8 mouse cellular contexts compared by ENCODE assay signal in genomic region chr4:129621283-129621841, GRCm38 (mm10). TPM values are rescaled to one million over a fixed set of nuclear protein-coding genes. Genes with fewer than 3 reads are reported as not detected.
DNase-seq lines count a peak whose midpoint lies in the region; ATAC-seq and TF ChIP-seq lines count a peak whose summit lies in the region.
"Had no signal": no experiment of that assay in that cellular context is flagged by ENCODE, and none has a peak within 500 bp of the region (broad histone marks: within the 10 kb centered on the region; RNA-seq: fewer than 3 reads in every experiment).

No protein-coding gene starts in this region.

- H3K36me3 ChIP-seq in heart, embryonic 15.5 days, result peaks cover 5% of the 10 kb centered on the region
- no peaks in the 10 kb centered on the region for H3K36me3 ChIP-seq in forebrain, embryonic 11.5 days (ENCODE audit: control insufficient read depth, insufficient read depth, low read length)
- peaks cover 13% of the 10 kb centered on the region; the same call in 1 of the 2 replicates for H3K36me3 ChIP-seq in forebrain, postnatal 0 days (ENCODE audit: insufficient read depth)

- no peaks in the 10 kb centered on the region for H3K27me3 ChIP-seq in heart, embryonic 15.5 days
- no peaks in the 10 kb centered on the region for H3K27me3 ChIP-seq in forebrain, embryonic 11.5 days (ENCODE audit: control insufficient read depth, insufficient read depth, low read length)
- no peaks in the 10 kb centered on the region for H3K27me3 ChIP-seq in forebrain, postnatal 0 days (ENCODE audit: insufficient read depth, low read length)

- H3K4me3 ChIP-seq in heart, embryonic 15.5 days, result peak overlapping the region; percentile 9; the same call in 1 of the 2 replicates
- H3K4me3 ChIP-seq in forebrain, embryonic 11.5 days (ENCODE audit: low read depth, low read length), result no peak overlapping the region
- no peak overlapping the region for H3K4me3 ChIP-seq in forebrain, postnatal 0 days (ENCODE audit: low read depth, low read length)

- peak overlapping the region; percentile 32; the same call in 1 of the 2 replicates for H3K9ac ChIP-seq in heart, embryonic 15.5 days
- H3K9ac ChIP-seq in forebrain, embryonic 11.5 days (ENCODE audit: low read length), result no peak overlapping the region
- H3K9ac ChIP-seq in forebrain, postnatal 0 days, result no peak overlapping the region
- H3K9ac ChIP-seq: liver, embryonic 14.5 days had no signal

- no peaks in the 10 kb centered on the region for H3K9me3 ChIP-seq in heart, embryonic 15.5 days (replicated peaks)
- H3K9me3 ChIP-seq in forebrain, embryonic 11.5 days (ENCODE audit: control insufficient read depth, low read length), result no peaks in the 10 kb centered on the region
- no peaks in the 10 kb centered on the region for H3K9me3 ChIP-seq in forebrain, postnatal 0 days (ENCODE audit: low read length)

- peak overlapping the region; percentile 29 for H3K4me2 ChIP-seq in heart, embryonic 15.5 days
- H3K4me2 ChIP-seq in forebrain, embryonic 11.5 days (ENCODE audit: low read depth, low read length, severe bottlenecking), result no peak overlapping the region
- H3K4me2 ChIP-seq in forebrain, postnatal 0 days (ENCODE audit: low read depth), result no peak overlapping the region

- peaks cover 57% of the 10 kb centered on the region for H3K4me1 ChIP-seq in heart, embryonic 15.5 days (replicated peaks)
- H3K4me1 ChIP-seq in forebrain, embryonic 11.5 days (replicated peaks; ENCODE audit: control insufficient read depth, insufficient read depth, low read length), result peaks cover 31% of the 10 kb centered on the region
- peaks cover 30% of the 10 kb centered on the region for H3K4me1 ChIP-seq in forebrain, postnatal 0 days (ENCODE audit: insufficient read depth)

- WGBS in heart, embryonic 15.5 days, result 65% methylated on average over 8 of the region's 8 CpGs
- 88% methylated on average over 8 of the region's 8 CpGs for WGBS in forebrain, embryonic 11.5 days
- WGBS in forebrain, postnatal 0 days, result 88% methylated on average over 8 of the region's 8 CpGs

- TF ChIP-seq CTCF in forebrain, postnatal 0 days (IDR thresholded peaks at IDR 0.05; ENCODE audit: low read depth), result no peak

- H3K27ac ChIP-seq in heart, embryonic 15.5 days, result peak overlapping the region; percentile 78
- no peak overlapping the region for H3K27ac ChIP-seq in forebrain, embryonic 11.5 days (ENCODE audit: low read depth, low read length)
- H3K27ac ChIP-seq in forebrain, postnatal 0 days (ENCODE audit: low read depth, low read length), result no peak overlapping the region
- H3K27ac ChIP-seq: liver, embryonic 14.5 days had no signal

- 0 out of 2 replicates have a peak, but pooled peaks have one; percentile 8 for ATAC-seq in heart, embryonic 15.5 days (replicated peaks; ENCODE audit: insufficient number of reproducible peaks, insufficient read depth, low FRiP score, low read depth)
- no peak for ATAC-seq in forebrain, embryonic 11.5 days (replicated peaks; ENCODE audit: low FRiP score)
- ATAC-seq in forebrain, postnatal 0 days, result no peak

- DNase-seq in CD4-positive helper T cell, adult 2 months (ENCODE audit: low read depth, low spot score), result peak; percentile 63
- DNase-seq in adrenal gland, postnatal 36 days, result peak; percentile 42 to 56
- peak; percentile 46 to 68 for DNase-seq in kidney, postnatal 36 days
- no peak for DNase-seq in urinary bladder, adult 2 months (ENCODE audit: low spot score)
- no peak for DNase-seq in forebrain, embryonic 11.5 days (ENCODE audit: low spot score)
- DNase-seq in forebrain, postnatal 0 days, result no peak

RNA-seq across cellular contexts. Expression of gene Ccdc28b, which starts 2.4 kb away (rescaled TPM):
- total RNA-seq in adrenal gland, postnatal 36 days (2021), result 10 to 100 TPM; 32.8 to 34.2 TPM
- polyA plus RNA-seq in heart, embryonic 15.5 days (2015; fragmentation: Nextera tagmentation; extraction: Ambion mirVana), result 47.3 and 52.4 TPM in 2 replicates
- polyA plus RNA-seq in urinary bladder, adult 2 months (2012; rRNA removed), result 48.4 and 49.4 TPM in 2 replicates
- polyA plus RNA-seq in forebrain, embryonic 11.5 days (2014; fragmentation: Nextera tagmentation; extraction: Ambion mirVana), result 57.6 and 66.1 TPM in 2 replicates
- total RNA-seq in forebrain, postnatal 0 days (2014; rRNA removed), result 89.2 and 120 TPM in 2 replicates
- polyA plus RNA-seq in forebrain, postnatal 0 days (2015; fragmentation: Nextera tagmentation; extraction: Ambion mirVana), result 144 and 146 TPM in 2 replicates

RNA-seq across cellular contexts. Expression of gene Iqcc, which starts 2.5 kb away (rescaled TPM):
- total RNA-seq in adrenal gland, postnatal 36 days (2021), result 10 to 100 TPM; 26.2 to 28.0 TPM
- 19.0 and 22.9 TPM in 2 replicates for polyA plus RNA-seq in heart, embryonic 15.5 days (2015; fragmentation: Nextera tagmentation; extraction: Ambion mirVana)
- polyA plus RNA-seq in urinary bladder, adult 2 months (2012; rRNA removed), result 29.4 and 32.6 TPM in 2 replicates
- polyA plus RNA-seq in forebrain, embryonic 11.5 days (2014; fragmentation: Nextera tagmentation; extraction: Ambion mirVana), result 25.4 and 27.2 TPM in 2 replicates
- total RNA-seq in forebrain, postnatal 0 days (2014; rRNA removed), result 25.9 and 31.5 TPM in 2 replicates
- 21.4 and 24.7 TPM in 2 replicates for polyA plus RNA-seq in forebrain, postnatal 0 days (2015; fragmentation: Nextera tagmentation; extraction: Ambion mirVana)

RNA-seq across cellular contexts. Expression of gene Dcdc2b, which starts 7.3 kb away (rescaled TPM):
- 1 to 10 TPM in 1 of 2 experiments, under 1 TPM in 1; 0.73 to 2.6 TPM for total RNA-seq in adrenal gland, postnatal 36 days (2021)
- 1.7 and 2.1 TPM in 2 replicates for polyA plus RNA-seq in heart, embryonic 15.5 days (2015; fragmentation: Nextera tagmentation; extraction: Ambion mirVana)
- 5.6 and 7.6 TPM in 2 replicates for polyA plus RNA-seq in urinary bladder, adult 2 months (2012; rRNA removed)
- 2.5 and 2.6 TPM in 2 replicates for polyA plus RNA-seq in forebrain, embryonic 11.5 days (2014; fragmentation: Nextera tagmentation; extraction: Ambion mirVana)
- total RNA-seq in forebrain, postnatal 0 days (2014; rRNA removed), result 3.0 TPM in 1 of 2 replicates, not detected in the other
- 3.6 and 4.5 TPM in 2 replicates for polyA plus RNA-seq in forebrain, postnatal 0 days (2015; fragmentation: Nextera tagmentation; extraction: Ambion mirVana)

RNA-seq across cellular contexts. Expression of gene Txlna, which starts 19.5 kb away (rescaled TPM):
- total RNA-seq in adrenal gland, postnatal 36 days (2021), result 10 to 100 TPM; 61.0 to 69.8 TPM
- polyA plus RNA-seq in heart, embryonic 15.5 days (2015; fragmentation: Nextera tagmentation; extraction: Ambion mirVana), result 38.4 and 50.8 TPM in 2 replicates
- polyA plus RNA-seq in urinary bladder, adult 2 months (2012; rRNA removed), result 29.9 and 30.0 TPM in 2 replicates
- polyA plus RNA-seq in forebrain, embryonic 11.5 days (2014; fragmentation: Nextera tagmentation; extraction: Ambion mirVana), result 109 and 115 TPM in 2 replicates
- total RNA-seq in forebrain, postnatal 0 days (2014; rRNA removed), result 39.1 and 45.0 TPM in 2 replicates
- polyA plus RNA-seq in forebrain, postnatal 0 days (2015; fragmentation: Nextera tagmentation; extraction: Ambion mirVana), result 22.4 and 28.4 TPM in 2 replicates

RNA-seq across cellular contexts. Expression of gene Tmem234, which starts 20.9 kb away (rescaled TPM):
- total RNA-seq in adrenal gland, postnatal 36 days (2021), result 10 to 100 TPM; 93.0 to 96.7 TPM
- polyA plus RNA-seq in heart, embryonic 15.5 days (2015; fragmentation: Nextera tagmentation; extraction: Ambion mirVana), result 136 and 147 TPM in 2 replicates
- 159 and 183 TPM in 2 replicates for polyA plus RNA-seq in urinary bladder, adult 2 months (2012; rRNA removed)
- polyA plus RNA-seq in forebrain, embryonic 11.5 days (2014; fragmentation: Nextera tagmentation; extraction: Ambion mirVana), result 188 and 192 TPM in 2 replicates
- 151 and 155 TPM in 2 replicates for total RNA-seq in forebrain, postnatal 0 days (2014; rRNA removed)
- 215 and 218 TPM in 2 replicates for polyA plus RNA-seq in forebrain, postnatal 0 days (2015; fragmentation: Nextera tagmentation; extraction: Ambion mirVana)

Comparison
In these comparisons a context has a peak if more than half of its experiments do, and no peak if none do; other contexts are left out.
1. DNase-seq: peak in CD4-positive helper T cell, adult 2 months (single experiment), adrenal gland, postnatal 36 days (2 of 2) and kidney, postnatal 36 days (2 of 2); none in urinary bladder, adult 2 months (single experiment), forebrain, embryonic 11.5 days (single experiment) and forebrain, postnatal 0 days (single experiment).